Mouse (Mus musculus): ENCODE measurements around the gene Ccl17. TPM values are rescaled to one million over a fixed set of nuclear protein-coding genes. Genes with fewer than 3 reads are reported as not detected.

The Ccl17 gene
- total RNA-seq, 1 experiment = 5.1 TPM

DNA sequence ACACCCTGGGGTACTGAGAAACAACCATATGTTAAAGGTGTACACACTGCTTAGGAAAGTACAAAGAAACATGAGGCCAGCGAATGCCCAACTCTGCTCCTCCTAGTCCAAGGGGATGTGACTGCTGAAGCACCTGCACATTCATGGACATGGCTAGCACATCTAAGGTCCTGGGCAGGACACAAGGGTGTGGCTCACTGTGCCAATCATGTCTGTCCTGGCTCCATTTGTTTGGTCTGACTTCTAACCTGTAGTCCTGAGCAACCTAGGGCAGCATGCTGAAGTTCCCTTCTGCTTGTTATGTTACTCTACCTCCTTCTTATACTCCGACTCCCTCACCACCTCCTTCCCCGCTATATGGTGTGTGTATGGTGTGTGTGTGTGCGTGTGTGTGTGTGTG, 15.9 kb upstream of the Ccl17 start:
- in situ Hi-C loops (cut with MboI; ENCODE audit: low sequenced_read_pairs in 2 of 2, unreplicated experiment in 2 of 2) = no loop called here
- TF ChIP-seq ZC3H11A (IDR thresholded peaks at IDR 0.05; ENCODE audit: borderline replicate concordance, low read depth, low read length) (no peak), HCFC1 (IDR thresholded peaks at IDR 0.05; ENCODE audit: borderline replicate concordance, insufficient read depth, low read length) (no peak), CHD2 (IDR thresholded peaks at IDR 0.05; ENCODE audit: low read depth, low read length) (no peak), ZNF384 (IDR thresholded peaks at IDR 0.05; ENCODE audit: low read depth, low read length) (no peak), MAFK (IDR thresholded peaks at IDR 0.05; ENCODE audit: insufficient read depth, low read depth, low read length) (no peak)

GRCm38 (mm10) chr8:94794782-94795181, 15.5 kb upstream of the Ccl17 start:
- H3K27ac ChIP-seq (ENCODE audit: insufficient read depth, low read depth, low read length, poor library complexity, severe bottlenecking) = no peak overlapping the region
- H3K4me1 ChIP-seq (ENCODE audit: control insufficient read depth in 2 of 2, insufficient read depth in 2 of 2, low read length in 2 of 2, poor library complexity in 1 of 2) = no peaks in the 10 kb centered on the region
- in situ Hi-C loops (cut with MboI; ENCODE audit: low sequenced_read_pairs in 2 of 2, unreplicated experiment in 2 of 2) = no loop called here
- H3K4me3 ChIP-seq (ENCODE audit: insufficient read depth in 1 of 2, low read depth in 1 of 2, low read length in 2 of 2, poor library complexity in 1 of 2, severe bottlenecking in 1 of 2) = no peak overlapping the region
- no peak for DNase-seq (ENCODE audit: low read depth, low spot score)
- TF ChIP-seq CHD2 (IDR thresholded peaks at IDR 0.05; ENCODE audit: low read depth, low read length) (no peak), ZNF384 (IDR thresholded peaks at IDR 0.05; ENCODE audit: low read depth, low read length) (no peak), ZC3H11A (IDR thresholded peaks at IDR 0.05; ENCODE audit: borderline replicate concordance, low read depth, low read length) (no peak), HCFC1 (IDR thresholded peaks at IDR 0.05; ENCODE audit: borderline replicate concordance, insufficient read depth, low read length) (no peak), MAFK (IDR thresholded peaks at IDR 0.05; ENCODE audit: insufficient read depth, low read depth, low read length) (no peak)
- H3K9me3 ChIP-seq (ENCODE audit: control insufficient read depth, insufficient read depth, low read depth, low read length) = no peaks in the 10 kb centered on the region
- H3K36me3 ChIP-seq (ENCODE audit: control insufficient read depth, insufficient read depth, low read length, poor library complexity, severe bottlenecking) = no peaks in the 10 kb centered on the region
- no peak overlapping the region for H3K9ac ChIP-seq (ENCODE audit: insufficient read depth, low read depth, low read length, poor library complexity, severe bottlenecking)

More for the DNA sequence above, 15.9 kb upstream of the Ccl17 start:
- DNase-seq (ENCODE audit: low read depth, low spot score) = no peak
- no peak overlapping the region for H3K27ac ChIP-seq (ENCODE audit: insufficient read depth, low read depth, low read length, poor library complexity, severe bottlenecking)
- no peaks in the 10 kb centered on the region for H3K36me3 ChIP-seq (ENCODE audit: control insufficient read depth, insufficient read depth, low read length, poor library complexity, severe bottlenecking)
- H3K9ac ChIP-seq (ENCODE audit: insufficient read depth, low read depth, low read length, poor library complexity, severe bottlenecking) = no peak overlapping the region
- no peak overlapping the region for H3K4me3 ChIP-seq (ENCODE audit: insufficient read depth in 1 of 2, low read depth in 1 of 2, low read length in 2 of 2, poor library complexity in 1 of 2, severe bottlenecking in 1 of 2)
- no peaks in the 10 kb centered on the region for H3K4me1 ChIP-seq (ENCODE audit: control insufficient read depth in 2 of 2, insufficient read depth in 2 of 2, low read length in 2 of 2, poor library complexity in 1 of 2)
- H3K9me3 ChIP-seq (ENCODE audit: control insufficient read depth, insufficient read depth, low read depth, low read length) = no peaks in the 10 kb centered on the region

DNA sequence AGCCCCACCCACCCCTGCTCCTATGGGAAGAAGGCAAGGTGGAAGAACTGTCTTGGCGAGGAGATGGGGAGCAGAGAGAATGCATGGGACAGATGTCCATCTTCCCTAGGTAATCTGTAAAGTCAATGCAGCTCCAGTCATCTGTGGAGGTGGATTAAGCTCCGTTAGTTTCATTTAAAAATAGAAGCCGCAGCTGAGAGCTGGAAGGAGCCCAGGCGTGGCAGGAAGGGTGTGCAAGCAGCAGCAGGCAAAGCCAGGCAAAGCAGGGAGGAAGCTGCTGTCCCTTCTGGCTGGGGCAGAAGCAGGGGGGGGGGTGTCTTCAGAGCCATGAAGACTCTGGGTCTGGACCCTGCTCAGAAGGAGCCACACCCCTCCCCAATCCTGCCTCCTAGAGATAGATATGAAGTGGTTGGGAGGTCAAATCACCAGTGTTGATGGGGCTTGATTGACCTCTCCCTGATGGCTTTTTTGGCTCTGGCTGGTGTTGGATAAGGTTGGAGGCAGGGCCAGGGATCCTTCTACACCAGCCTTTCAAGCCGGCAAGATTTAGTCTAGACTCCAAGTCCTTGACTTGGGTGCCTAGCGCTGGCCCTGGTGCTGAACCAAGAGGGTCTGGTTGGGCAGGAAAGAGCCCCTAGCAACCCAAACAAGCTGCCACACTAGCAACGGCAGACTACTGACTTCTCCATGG, 9.8 kb upstream of the Ccl17 start:
- DNase-seq (ENCODE audit: low read depth, low spot score) = peak; percentile 68
- Histone ChIP-seq H3K36me3 (ENCODE audit: control insufficient read depth, insufficient read depth, low read length, poor library complexity, severe bottlenecking) (no peaks in the 10 kb centered on the region), H3K4me3 (ENCODE audit: insufficient read depth in 1 of 2, low read depth in 1 of 2, low read length in 2 of 2, poor library complexity in 1 of 2, severe bottlenecking in 1 of 2) (no peak overlapping the region), H3K27ac (ENCODE audit: insufficient read depth, low read depth, low read length, poor library complexity, severe bottlenecking) (no peak overlapping the region), H3K9me3 (ENCODE audit: control insufficient read depth, insufficient read depth, low read depth, low read length) (no peaks in the 10 kb centered on the region), H3K4me1 (ENCODE audit: control insufficient read depth in 2 of 2, insufficient read depth in 2 of 2, low read length in 2 of 2, poor library complexity in 1 of 2) (peaks cover 0 to 2% of the 10 kb centered on the region in 2 experiments; a peak in 1 of 4 replicates), H3K9ac (ENCODE audit: insufficient read depth, low read depth, low read length, poor library complexity, severe bottlenecking) (no peak overlapping the region)
- TF ChIP-seq CHD2 (IDR thresholded peaks at IDR 0.05; ENCODE audit: low read depth, low read length) = no peak
- no peak for TF ChIP-seq ZNF384 (IDR thresholded peaks at IDR 0.05; ENCODE audit: low read depth, low read length)
- no peak for TF ChIP-seq MAFK (IDR thresholded peaks at IDR 0.05; ENCODE audit: insufficient read depth, low read depth, low read length)
- no peak for TF ChIP-seq ZC3H11A (IDR thresholded peaks at IDR 0.05; ENCODE audit: borderline replicate concordance, low read depth, low read length)
- TF ChIP-seq HCFC1 (IDR thresholded peaks at IDR 0.05; ENCODE audit: borderline replicate concordance, insufficient read depth, low read length) = no peak
- in situ Hi-C loops (cut with MboI; ENCODE audit: low sequenced_read_pairs in 2 of 2, unreplicated experiment in 2 of 2) = loop anchor here in 1 of 2 experiments (10.0 kb wide), 1 partner anchor 96 kb away; no protein-coding TSS in a partner anchor

- Histone ChIP-seq H3K9ac (ENCODE audit: insufficient read depth, low read depth, low read length, poor library complexity, severe bottlenecking) (no peak overlapping the region), H3K27ac (ENCODE audit: insufficient read depth, low read depth, low read length, poor library complexity, severe bottlenecking) (no peak overlapping the region), H3K9me3 (ENCODE audit: control insufficient read depth, insufficient read depth, low read depth, low read length) (no peaks in the 10 kb centered on the region), H3K4me3 (ENCODE audit: insufficient read depth in 1 of 2, low read depth in 1 of 2, low read length in 2 of 2, poor library complexity in 1 of 2, severe bottlenecking in 1 of 2) (no peak overlapping the region), H3K4me1 (ENCODE audit: control insufficient read depth in 2 of 2, insufficient read depth in 2 of 2, low read length in 2 of 2, poor library complexity in 1 of 2) (peaks cover 0 to 2% of the 10 kb centered on the region in 2 experiments; a peak in 1 of 4 replicates), H3K36me3 (ENCODE audit: control insufficient read depth, insufficient read depth, low read length, poor library complexity, severe bottlenecking) (no peaks in the 10 kb centered on the region)
- TF ChIP-seq HCFC1 (IDR thresholded peaks at IDR 0.05; ENCODE audit: borderline replicate concordance, insufficient read depth, low read length) = no peak
- no peak for TF ChIP-seq MAFK (IDR thresholded peaks at IDR 0.05; ENCODE audit: insufficient read depth, low read depth, low read length)
- TF ChIP-seq ZC3H11A (IDR thresholded peaks at IDR 0.05; ENCODE audit: borderline replicate concordance, low read depth, low read length) = no peak
- no peak for TF ChIP-seq CHD2 (IDR thresholded peaks at IDR 0.05; ENCODE audit: low read depth, low read length)
- no peak for TF ChIP-seq ZNF384 (IDR thresholded peaks at IDR 0.05; ENCODE audit: low read depth, low read length)
- no peak for DNase-seq (ENCODE audit: low read depth, low spot score)
- in situ Hi-C loops (cut with MboI; ENCODE audit: low sequenced_read_pairs in 2 of 2, unreplicated experiment in 2 of 2) = loop anchor here in 1 of 2 experiments (10.0 kb wide), 1 partner anchor 97 kb away; no protein-coding TSS in a partner anchor
Observed at GRCm38 (mm10) chr8:94801293-94802095, 8.8 kb upstream of the Ccl17 start.
